Mouse (Mus musculus) intestine, embryonic 14.5 days (tissue): ENCODE results near the gene Rbm18. TPM values are rescaled to one million over a fixed set of nuclear protein-coding genes. Genes with fewer than 3 reads are reported as not detected.

ENCODE experiments used
- ATAC-seq: fragments of 200-750 bp; cut with Nextera tagmentation; replicated peaks from 2 replicates; pipeline ENCODE4 v1.8.0; 2017; ENCODE audit warnings: low read depth, moderate number of reproducible peaks, moderate TSS enrichment, moderate library complexity; ENCODE audit not compliant: low FRiP score, low TSS enrichment
- DNase-seq: peaks from one replicate; pipeline ENCODE4 v3.0.0-alpha.2; 2018; ENCODE audit warnings: low spot score
- H3K27ac ChIP-seq: fragments of 300-500 bp; sonication (generic); 2 replicates; pipeline ENCODE4 v1.5.1; 2014; ENCODE audit warnings: low read depth, mild to moderate bottlenecking, control low read depth
- H3K27me3 ChIP-seq: fragments of 300-500 bp; sonication (generic); replicated peaks from 2 replicates; pipeline ENCODE4 v1.6.1; 2014; ENCODE audit warnings: low read length, control low read depth; ENCODE audit not compliant: control insufficient read depth, insufficient read depth
- H3K36me3 ChIP-seq: fragments of 300-500 bp; sonication (generic); 2 replicates; pipeline ENCODE4 v1.6.1; 2014; ENCODE audit warnings: low read length, control low read depth; ENCODE audit not compliant: control insufficient read depth, insufficient read depth
- H3K4me1 ChIP-seq: fragments of 300-500 bp; sonication (generic); replicated peaks from 2 replicates; pipeline ENCODE4 v1.6.1; 2014; ENCODE audit warnings: low read length, control low read depth, mixed read lengths; ENCODE audit not compliant: control insufficient read depth, insufficient read depth
- H3K4me2 ChIP-seq: fragments of 300-500 bp; sonication (generic); 2 replicates; pipeline ENCODE4 v1.6.1; 2014; ENCODE audit warnings: low read length
- H3K4me3 ChIP-seq: fragments of 300-500 bp; sonication (generic); 2 replicates; pipeline ENCODE4 v1.5.1; 2014; ENCODE audit warnings: low read depth, low read length, control low read depth, mixed read lengths
- H3K9ac ChIP-seq: fragments of 300-500 bp; sonication (generic); 2 replicates; pipeline ENCODE4 v1.6.1; 2014; ENCODE audit warnings: mild to moderate bottlenecking, low read length
- H3K9me3 ChIP-seq: fragments of 300-500 bp; sonication (generic); 2 replicates; pipeline ENCODE4 v1.6.1; 2016; ENCODE audit warnings: low read length, control low read depth; ENCODE audit not compliant: control insufficient read depth
- WGBS: fragments of 180-500 bp; shearing (Covaris S2); extraction: QIAGEN DNeasy Blood & Tissue Kit; methylation state at CpG from one replicate; pipeline ENCODE4 v1.1.7; 2014; 5-methylcytosine and 5-hydroxymethylcytosine counted together
- polyA plus RNA-seq: library from polyadenylated mRNA; unstranded; fragments of >200 nt; fragmentation: Nextera tagmentation; extraction: Ambion mirVana; gene quantifications from 2 replicates; pipeline ENCODE4 v1.2.1, GENCODE M21; 2014

Gene Rbm18
- polyA plus RNA-seq, 1 experiment from 2014 or later = 63.3 TPM

DNA sequence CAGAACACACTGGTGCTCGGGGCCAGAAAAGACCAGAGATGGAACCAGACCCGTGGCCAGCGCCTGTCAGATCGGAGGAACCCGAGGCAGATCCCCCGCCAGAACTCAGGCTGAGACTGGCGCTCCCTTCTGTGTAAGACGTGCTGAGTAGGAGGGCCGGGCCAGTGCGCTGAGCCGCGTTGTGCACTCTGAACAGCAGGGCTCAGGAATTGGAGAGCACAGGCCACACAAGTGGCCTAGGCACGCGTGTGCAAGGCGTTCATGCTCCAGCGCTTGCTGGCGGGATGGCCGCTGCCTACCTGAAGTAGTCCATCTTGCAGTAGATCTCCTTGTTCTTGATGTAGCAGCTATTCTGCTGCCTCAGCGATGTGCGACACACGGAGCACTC, 34.0 kb downstream of the Rbm18 start:
- no peaks in the 10 kb centered on the region for H3K36me3 ChIP-seq
- no peak overlapping the region for H3K9ac ChIP-seq

GRCm38 (mm10) chr2:36101866-36102558, 34.6 kb downstream of the Rbm18 start:
- 4% methylated on average over 28 of the region's 28 CpGs for WGBS
- Histone ChIP-seq H3K36me3 (no peaks in the 10 kb centered on the region), H3K4me1 (peaks cover 6% of the 10 kb centered on the region), H3K27ac (no peak overlapping the region), H3K4me2 (peak overlapping the region; percentile 30), H3K9ac (no peak overlapping the region), H3K27me3 (peaks cover 100% of the 10 kb centered on the region), H3K4me3 (peak overlapping the region; percentile 12; the same call in 1 of the 2 replicates), H3K9me3 (no peaks in the 10 kb centered on the region)
- ATAC-seq (no peak), DNase-seq (peak; percentile 76)

More for the DNA sequence above, 34.0 kb downstream of the Rbm18 start:
- Histone ChIP-seq H3K4me3 (peak overlapping the region; percentile 12; the same call in 1 of the 2 replicates), H3K9me3 (no peaks in the 10 kb centered on the region), H3K4me2 (peak overlapping the region; percentile 30), H3K4me1 (peaks cover 6% of the 10 kb centered on the region), H3K27me3 (peaks cover 100% of the 10 kb centered on the region), H3K27ac (no peak overlapping the region)
- 2% methylated on average over 21 of the region's 21 CpGs for WGBS
- no peak for DNase-seq
- ATAC-seq = no peak

DNA sequence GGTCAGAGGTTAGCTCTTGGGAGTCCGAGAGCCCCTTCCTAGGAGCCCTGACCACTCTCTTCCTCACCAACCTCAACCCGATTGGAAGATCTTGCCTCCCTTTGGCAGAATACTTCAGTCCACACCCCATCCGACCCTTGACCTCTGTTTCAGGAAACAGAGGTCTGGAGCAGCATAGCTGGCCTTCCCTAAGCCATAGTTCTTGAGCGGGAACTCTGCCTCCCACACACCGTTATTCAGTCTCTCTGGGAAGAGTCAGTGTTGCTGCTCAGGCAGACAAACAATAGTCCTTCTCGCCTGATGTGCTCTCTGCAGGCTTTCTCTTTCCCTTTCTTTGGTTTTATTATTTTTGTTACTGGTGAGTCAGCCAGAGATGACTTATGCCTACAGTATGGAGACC, 36.8 kb downstream of the Rbm18 start:
- H3K4me1 ChIP-seq = peaks cover 6% of the 10 kb centered on the region
- peaks cover 100% of the 10 kb centered on the region for H3K27me3 ChIP-seq
- H3K27ac ChIP-seq = no peak overlapping the region
- no peak overlapping the region for H3K9ac ChIP-seq
- no peak for DNase-seq
- H3K9me3 ChIP-seq = no peaks in the 10 kb centered on the region
- no peaks in the 10 kb centered on the region for H3K36me3 ChIP-seq
- no peak for ATAC-seq
- H3K4me3 ChIP-seq = no peak overlapping the region
- no peak overlapping the region for H3K4me2 ChIP-seq
- 11% methylated on average over 6 of the region's 6 CpGs for WGBS

- Histone ChIP-seq H3K4me3 (no peak overlapping the region), H3K4me2 (no peak overlapping the region), H3K4me1 (peaks cover 3% of the 10 kb centered on the region; the same call in 1 of the 2 replicates), H3K9ac (no peak overlapping the region), H3K9me3 (no peaks in the 10 kb centered on the region), H3K27me3 (peaks cover 100% of the 10 kb centered on the region), H3K36me3 (no peaks in the 10 kb centered on the region), H3K27ac (no peak overlapping the region)
- WGBS = 6% methylated on average over 5 of the region's 5 CpGs
- no peak for DNase-seq
- ATAC-seq = no peak
Observed at GRCm38 (mm10) chr2:36098021-36098420, 38.6 kb downstream of the Rbm18 start.

DNA sequence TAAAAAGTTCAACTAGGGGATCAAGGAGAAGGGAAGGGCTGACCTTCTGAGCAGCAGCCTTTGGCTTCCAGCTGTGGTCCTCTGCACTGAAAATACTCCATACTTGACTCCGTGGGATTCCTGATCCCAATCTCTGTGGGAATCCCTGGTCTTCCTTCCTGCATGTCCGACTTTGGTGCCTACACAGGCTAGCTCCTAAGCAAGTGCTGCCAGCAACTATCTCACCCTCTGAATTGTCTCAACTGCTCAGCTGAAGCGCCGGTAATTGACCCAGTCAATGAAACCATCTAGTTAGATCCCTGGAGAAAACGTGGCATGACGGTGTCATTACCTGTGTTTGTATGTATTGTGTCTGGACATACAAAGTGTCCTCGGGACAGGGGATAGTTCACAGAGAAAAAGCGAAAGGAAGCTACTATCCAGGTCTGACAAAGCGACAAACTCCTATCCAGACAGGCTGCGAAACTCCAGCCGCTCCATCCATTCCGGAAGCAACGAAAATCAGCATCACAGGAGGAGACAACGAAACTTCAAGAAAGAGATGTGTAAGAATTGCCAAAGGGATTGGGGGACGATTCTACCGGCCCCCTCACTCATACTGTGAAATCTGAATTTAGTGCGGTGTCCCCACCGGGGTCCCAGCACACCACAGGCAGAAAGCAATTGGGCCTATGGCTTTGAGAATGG, 39.3 kb downstream of the Rbm18 start:
- Histone ChIP-seq H3K9me3 (no peaks in the 10 kb centered on the region), H3K27me3 (peaks cover 100% of the 10 kb centered on the region), H3K9ac (no peak overlapping the region), H3K4me3 (no peak overlapping the region), H3K4me2 (no peak overlapping the region), H3K4me1 (peaks cover 3% of the 10 kb centered on the region; the same call in 1 of the 2 replicates), H3K36me3 (no peaks in the 10 kb centered on the region), H3K27ac (no peak overlapping the region)
- ATAC-seq (no peak), DNase-seq (peak; percentile 77)
- 5% methylated on average over 18 of the region's 18 CpGs for WGBS

- Histone ChIP-seq H3K27me3 (peaks cover 100% of the 10 kb centered on the region), H3K4me1 (peaks cover 11% of the 10 kb centered on the region; the same call in 1 of the 2 replicates), H3K27ac (no peak overlapping the region), H3K9ac (no peak overlapping the region), H3K4me2 (no peak overlapping the region), H3K36me3 (no peaks in the 10 kb centered on the region), H3K9me3 (no peaks in the 10 kb centered on the region), H3K4me3 (no peak overlapping the region)
- ATAC-seq (no peak), DNase-seq (peak; percentile 64)
- 7% methylated on average over 31 of the region's 31 CpGs for WGBS
Observed at GRCm38 (mm10) chr2:36093914-36094475, 42.6 kb downstream of the Rbm18 start.

GRCm38 (mm10) chr2:36093301-36093700, 43.3 kb downstream of the Rbm18 start:
- no peak for DNase-seq
- WGBS = 19% methylated on average over 7 of the region's 7 CpGs
- Histone ChIP-seq H3K27me3 (peaks cover 100% of the 10 kb centered on the region), H3K4me3 (no peak overlapping the region), H3K9ac (no peak overlapping the region), H3K4me2 (no peak overlapping the region), H3K4me1 (peaks cover 11% of the 10 kb centered on the region; the same call in 1 of the 2 replicates), H3K9me3 (no peaks in the 10 kb centered on the region), H3K36me3 (no peaks in the 10 kb centered on the region), H3K27ac (no peak overlapping the region)
- ATAC-seq = no peak

- H3K4me3 ChIP-seq = no peak overlapping the region
- 5% methylated on average over 4 of the region's 4 CpGs for WGBS
- H3K27me3 ChIP-seq = peaks cover 99% of the 10 kb centered on the region
- ATAC-seq (no peak), DNase-seq (peak; percentile 59)
- H3K36me3 ChIP-seq = no peaks in the 10 kb centered on the region
- H3K4me2 ChIP-seq = no peak overlapping the region
- peaks cover 11% of the 10 kb centered on the region; the same call in 1 of the 2 replicates for H3K4me1 ChIP-seq
- no peak overlapping the region for H3K9ac ChIP-seq
- no peaks in the 10 kb centered on the region for H3K9me3 ChIP-seq
- H3K27ac ChIP-seq = no peak overlapping the region
Observed at GRCm38 (mm10) chr2:36092748-36093147, 43.8 kb downstream of the Rbm18 start.
